Mouse (Mus musculus) intestine, embryonic 16.5 days (tissue): ENCODE measurements around the gene Gatd1. TPM values are rescaled to one million over a fixed set of nuclear protein-coding genes. Genes with fewer than 3 reads are reported as not detected.

ENCODE experiments used
- ATAC-seq: fragments of 200-750 bp; cut with Nextera tagmentation; 2 replicates; pipeline ENCODE4 v1.8.0; 2017; ENCODE audit warnings: moderate TSS enrichment, moderate library complexity
- H3K27ac ChIP-seq: fragments of 300-500 bp; sonication (generic); 2 replicates; pipeline ENCODE4 v1.5.1; 2014; ENCODE audit warnings: mild to moderate bottlenecking, low read length
- H3K27me3 ChIP-seq: fragments of 300-500 bp; sonication (generic); replicated peaks from 2 replicates; pipeline ENCODE4 v1.6.1; 2014; ENCODE audit warnings: low read length, control low read depth, mixed read lengths; ENCODE audit not compliant: control insufficient read depth, insufficient read depth
- H3K36me3 ChIP-seq: fragments of 300-500 bp; sonication (generic); 2 replicates; pipeline ENCODE4 v1.6.1; 2014; ENCODE audit warnings: low read length, control low read depth; ENCODE audit not compliant: control insufficient read depth, insufficient read depth
- H3K4me1 ChIP-seq: fragments of 300-500 bp; sonication (generic); 2 replicates; pipeline ENCODE4 v1.6.1; 2014; ENCODE audit warnings: low read length, control low read depth, mixed read lengths; ENCODE audit not compliant: control insufficient read depth, insufficient read depth
- H3K4me2 ChIP-seq: fragments of 300-500 bp; sonication (generic); 2 replicates; pipeline ENCODE4 v1.6.1; 2014; ENCODE audit warnings: low read depth, low read length, control low read depth
- H3K4me3 ChIP-seq: fragments of 300-500 bp; sonication (generic); 2 replicates; pipeline ENCODE4 v1.5.1; 2014; ENCODE audit warnings: mild to moderate bottlenecking, low read length
- H3K9ac ChIP-seq: fragments of 300-500 bp; sonication (generic); 2 replicates; pipeline ENCODE4 v1.6.1; 2014; ENCODE audit warnings: low read depth, low read length
- H3K9me3 ChIP-seq: fragments of 300-500 bp; sonication (generic); 2 replicates; pipeline ENCODE4 v1.6.1; 2016; ENCODE audit warnings: low read length, control low read depth; ENCODE audit not compliant: control insufficient read depth
- WGBS: fragments of 180-500 bp; shearing (Covaris S2); extraction: QIAGEN DNeasy Blood & Tissue Kit; methylation state at CpG from one replicate; pipeline ENCODE4 v1.1.7; 2014; 5-methylcytosine and 5-hydroxymethylcytosine counted together
- polyA plus RNA-seq: library from polyadenylated mRNA; unstranded; fragments of >200 nt; fragmentation: Nextera tagmentation; extraction: Ambion mirVana; gene quantifications from 2 replicates; pipeline ENCODE4 v1.2.1, GENCODE M21; 2015

Gene Gatd1
- polyA plus RNA-seq, 1 experiment from 2014 or later, result 47.5 TPM

- no peaks in the 10 kb centered on the region for H3K36me3 ChIP-seq
- no peak overlapping the region for H3K4me3 ChIP-seq
- H3K4me2 ChIP-seq, result no peak overlapping the region
- no peak overlapping the region for H3K27ac ChIP-seq
- no peaks in the 10 kb centered on the region for H3K27me3 ChIP-seq
- no peak overlapping the region for H3K9ac ChIP-seq
- no peaks in the 10 kb centered on the region for H3K4me1 ChIP-seq
- no peak for ATAC-seq
- no peaks in the 10 kb centered on the region for H3K9me3 ChIP-seq
- WGBS, result 76% methylated on average over 4 of the region's 4 CpGs
These were observed 32.7 kb downstream of the Gatd1 start for GRCm38 (mm10) chr7:141381068-141381835.

GRCm38 (mm10) chr7:141379584-141379983 lies 34.4 kb downstream of the Gatd1 start:
- peak; percentile 79 for ATAC-seq
- no peaks in the 10 kb centered on the region for H3K27me3 ChIP-seq

GRCm38 (mm10) chr7:141374399-141374798 lies 39.5 kb downstream of the Gatd1 start:
- Histone ChIP-seq H3K27me3 (no peaks in the 10 kb centered on the region), H3K36me3 (no peaks in the 10 kb centered on the region), H3K27ac (no peak overlapping the region), H3K4me2 (no peak overlapping the region), H3K9me3 (no peaks in the 10 kb centered on the region), H3K4me3 (no peak overlapping the region), H3K4me1 (0 out of 2 replicates have a peak, but pooled peaks cover 5% of the 10 kb centered on the region), H3K9ac (no peak overlapping the region)
- ATAC-seq, result no peak

More at GRCm38 (mm10) chr7:141379584-141379983, 34.4 kb downstream of the Gatd1 start:
- Histone ChIP-seq H3K4me3 (no peak overlapping the region), H3K9me3 (no peaks in the 10 kb centered on the region), H3K27ac (0 out of 2 replicates have a peak overlapping the region, but pooled peaks have one; percentile 48), H3K9ac (no peak overlapping the region), H3K4me2 (no peak overlapping the region), H3K36me3 (no peaks in the 10 kb centered on the region), H3K4me1 (no peaks in the 10 kb centered on the region)
- WGBS, result 39% methylated on average over 4 of the region's 4 CpGs

- Histone ChIP-seq H3K27ac (0 out of 2 replicates have a peak overlapping the region, but pooled peaks have one; percentile 5), H3K4me2 (no peak overlapping the region), H3K9me3 (no peaks in the 10 kb centered on the region), H3K4me1 (0 out of 2 replicates have a peak, but pooled peaks cover 5% of the 10 kb centered on the region), H3K27me3 (no peaks in the 10 kb centered on the region), H3K9ac (no peak overlapping the region), H3K4me3 (no peak overlapping the region), H3K36me3 (no peaks in the 10 kb centered on the region)
- ATAC-seq, result no peak
- WGBS, result 68% methylated on average over 6 of the region's 6 CpGs
These were observed 40.3 kb downstream of the Gatd1 start for GRCm38 (mm10) chr7:141373611-141374010.

GRCm38 (mm10) chr7:141371942-141372595 lies 41.9 kb downstream of the Gatd1 start:
- H3K4me1 ChIP-seq, result 0 out of 2 replicates have a peak, but pooled peaks cover 5% of the 10 kb centered on the region
- WGBS, result 33% methylated on average over 6 of the region's 6 CpGs
- 0 out of 2 replicates have a peak overlapping the region, but pooled peaks have one; percentile 10 for H3K9ac ChIP-seq
- H3K9me3 ChIP-seq, result no peaks in the 10 kb centered on the region
- H3K36me3 ChIP-seq, result no peaks in the 10 kb centered on the region
- no peak overlapping the region for H3K4me2 ChIP-seq
- no peaks in the 10 kb centered on the region for H3K27me3 ChIP-seq
- peak overlapping the region; percentile 75 for H3K27ac ChIP-seq
- peak; percentile 85 for ATAC-seq
- no peak overlapping the region for H3K4me3 ChIP-seq

GRCm38 (mm10) chr7:141369918-141370317 lies 44.0 kb downstream of the Gatd1 start:
- WGBS, result 63% methylated on average over 5 of the region's 5 CpGs
- H3K9ac ChIP-seq, result no peak overlapping the region
- no peak overlapping the region for H3K4me2 ChIP-seq
- no peaks in the 10 kb centered on the region for H3K9me3 ChIP-seq
- H3K27me3 ChIP-seq, result no peaks in the 10 kb centered on the region
- no peaks in the 10 kb centered on the region for H3K36me3 ChIP-seq
- no peak for ATAC-seq
- no peak overlapping the region for H3K4me3 ChIP-seq
- no peak overlapping the region for H3K27ac ChIP-seq
- H3K4me1 ChIP-seq, result 0 out of 2 replicates have a peak, but pooled peaks cover 5% of the 10 kb centered on the region

- Histone ChIP-seq H3K9me3 (no peaks in the 10 kb centered on the region), H3K4me3 (no peak overlapping the region), H3K9ac (no peak overlapping the region), H3K4me2 (no peak overlapping the region), H3K27ac (no peak overlapping the region), H3K27me3 (no peaks in the 10 kb centered on the region), H3K4me1 (0 out of 2 replicates have a peak, but pooled peaks cover 5% of the 10 kb centered on the region), H3K36me3 (no peaks in the 10 kb centered on the region)
- 83% methylated on average over 4 of the region's 4 CpGs for WGBS
- no peak for ATAC-seq
These were observed 46.6 kb downstream of the Gatd1 start for GRCm38 (mm10) chr7:141367358-141367757.

- ATAC-seq, result no peak
- H3K27ac ChIP-seq, result no peak overlapping the region
- peaks cover 9% of the 10 kb centered on the region; the same call in 1 of the 2 replicates for H3K4me1 ChIP-seq
- no peak overlapping the region for H3K9ac ChIP-seq
- no peaks in the 10 kb centered on the region for H3K36me3 ChIP-seq
- H3K27me3 ChIP-seq, result no peaks in the 10 kb centered on the region
- 69% methylated on average over 3 of the region's 3 CpGs for WGBS
- no peak overlapping the region for H3K4me2 ChIP-seq
- no peak overlapping the region for H3K4me3 ChIP-seq
- H3K9me3 ChIP-seq, result no peaks in the 10 kb centered on the region
These were observed 48.9 kb downstream of the Gatd1 start for GRCm38 (mm10) chr7:141365049-141365445.

- H3K9me3 ChIP-seq, result no peaks in the 10 kb centered on the region
- no peak overlapping the region for H3K27ac ChIP-seq
- peaks cover 9% of the 10 kb centered on the region; the same call in 1 of the 2 replicates for H3K4me1 ChIP-seq
- H3K9ac ChIP-seq, result no peak overlapping the region
- no peak overlapping the region for H3K4me2 ChIP-seq
- no peaks in the 10 kb centered on the region for H3K27me3 ChIP-seq
- 79% methylated on average over 5 of the region's 5 CpGs for whole genome bisulfite sequencing
- 0 out of 2 replicates have a peak, but pooled peaks have one; percentile 26 for ATAC-seq
- H3K4me3 ChIP-seq, result no peak overlapping the region
- no peaks in the 10 kb centered on the region for H3K36me3 ChIP-seq
These were observed 49.4 kb downstream of the Gatd1 start for GRCm38 (mm10) chr7:141364349-141365048.
